Mouse (Mus musculus) liver, embryonic 14.5 days (tissue): Measurements from ENCODE around the gene Hsf4.

Experiments
- CTCF ChIP-seq: IDR thresholded peaks from 2 replicates; pipeline ENCODE4 v1.5.1; 2016; ENCODE audit warnings: antibody characterized with exemption, low read depth, control low read depth
- EP300 ChIP-seq: IDR thresholded peaks from 2 replicates; pipeline ENCODE4 v1.6.1; 2016; ENCODE audit warnings: antibody characterized with exemption, low read depth

DNA sequence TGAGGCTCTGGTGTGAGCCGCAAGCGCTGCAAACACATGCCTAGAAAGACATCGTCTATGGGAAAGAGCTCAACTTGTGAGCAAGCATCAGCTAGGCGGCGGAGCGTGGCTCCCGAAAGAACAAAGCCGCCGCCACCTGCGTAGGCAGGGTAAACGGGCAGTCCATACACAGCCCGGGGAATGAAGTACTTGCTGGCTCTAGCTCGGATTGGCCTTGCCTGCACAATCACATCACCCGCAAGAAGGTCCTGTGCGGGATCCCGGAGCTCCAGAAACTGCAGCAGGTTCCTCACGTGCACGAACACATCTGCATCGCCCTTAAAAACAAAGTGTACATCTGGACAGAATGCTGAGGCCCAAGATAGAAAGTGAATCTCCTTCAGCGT, 15.8 kb upstream of the Hsf4 start:
- TF ChIP-seq CTCF (no peak), EP300 (no peak)
